Mouse (Mus musculus): ENCODE measurements around the gene Dlst. TPM values are rescaled to one million over a fixed set of nuclear protein-coding genes. Genes with fewer than 3 reads are reported as not detected.

The Dlst gene
- polyA plus RNA-seq, 1 experiment from 2014 or later: 111 TPM

DNA sequence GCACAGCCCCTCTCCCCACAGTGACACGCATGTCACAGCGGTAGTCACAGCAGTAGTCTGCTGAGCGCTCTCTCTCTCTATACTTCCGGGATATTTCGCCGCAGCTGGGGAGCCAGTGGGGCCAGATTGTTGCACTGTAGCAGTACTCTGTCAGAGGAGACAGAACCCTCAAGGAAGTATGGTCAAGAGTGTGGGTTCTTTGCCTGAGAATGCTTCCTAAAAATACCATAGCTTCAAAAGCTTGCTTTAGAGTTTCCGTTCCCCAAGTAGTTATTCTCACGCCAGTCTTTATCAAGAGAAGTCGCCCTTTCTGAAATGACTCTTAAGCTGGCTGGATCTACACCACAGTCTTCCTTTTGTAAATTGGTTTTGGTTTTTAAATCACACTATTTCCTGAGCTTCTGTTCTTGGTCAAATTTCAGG lies 12.5 kb downstream of the Dlst start:
- Histone ChIP-seq H3K9me3 (replicated peaks) (no peaks in the 10 kb centered on the region), H3K4me1 (no peaks in the 10 kb centered on the region), H3K36me3 (peaks cover 100% of the 10 kb centered on the region), H3K27ac (replicated peaks) (no peak overlapping the region), H3K4me3 (no peak overlapping the region), H3K27me3 (ENCODE audit: low read depth, poor library complexity, severe bottlenecking) (no peaks in the 10 kb centered on the region)
- 95% methylated on average over 9 of the region's 9 CpGs for WGBS
- DNase-seq (ENCODE audit: low spot score): no peak

DNA sequence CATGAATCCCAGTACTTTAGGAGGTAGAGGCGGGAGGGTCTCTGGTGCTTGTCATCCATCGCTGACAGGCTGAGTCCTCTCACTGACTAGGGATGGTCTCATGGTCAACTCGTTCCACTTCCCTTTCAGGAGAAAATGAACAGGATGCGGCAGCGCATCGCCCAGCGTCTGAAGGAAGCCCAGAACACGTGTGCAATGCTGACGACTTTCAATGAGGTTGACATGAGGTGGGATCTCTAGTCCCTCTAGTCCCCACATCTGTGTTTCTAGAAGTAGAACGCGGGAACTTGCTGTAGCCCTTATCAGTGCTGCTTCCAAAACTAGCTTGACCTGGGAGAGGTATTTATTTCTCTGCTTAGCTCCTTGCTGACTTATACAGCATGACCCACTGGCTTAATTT lies 13.0 kb downstream of the Dlst start:
- Histone ChIP-seq H3K27ac (replicated peaks) (no peak overlapping the region), H3K4me3 (no peak overlapping the region), H3K9me3 (replicated peaks) (no peaks in the 10 kb centered on the region), H3K36me3 (peaks cover 100% of the 10 kb centered on the region), H3K27me3 (ENCODE audit: low read depth, poor library complexity, severe bottlenecking) (no peaks in the 10 kb centered on the region), H3K4me1 (no peaks in the 10 kb centered on the region)
- DNase-seq (ENCODE audit: low spot score): no peak
- WGBS: 96% methylated on average over 11 of the region's 11 CpGs

DNA sequence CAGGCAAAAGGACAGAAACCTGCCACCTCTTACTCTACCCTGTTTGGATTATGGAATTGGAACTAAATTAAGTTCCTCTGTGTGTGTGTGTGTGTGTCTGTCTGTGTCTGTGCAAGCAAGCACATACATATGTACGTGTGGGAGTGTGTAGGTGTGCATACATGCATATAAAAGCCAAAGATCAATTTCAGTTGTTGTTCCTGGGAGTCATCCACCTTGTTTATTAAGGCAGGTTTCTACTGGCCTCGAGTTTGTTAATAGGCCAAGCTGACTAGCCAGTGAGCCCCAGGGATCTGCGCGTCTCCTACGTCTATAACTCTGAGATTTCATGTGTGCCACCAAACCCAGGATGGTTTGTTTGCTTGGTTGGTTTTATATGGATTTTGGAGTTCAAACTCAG lies 14.1 kb downstream of the Dlst start:
- Histone ChIP-seq H3K9me3 (replicated peaks) (no peaks in the 10 kb centered on the region), H3K27me3 (ENCODE audit: low read depth, poor library complexity, severe bottlenecking) (no peaks in the 10 kb centered on the region), H3K4me1 (no peaks in the 10 kb centered on the region), H3K4me3 (no peak overlapping the region), H3K36me3 (peaks cover 99% of the 10 kb centered on the region), H3K27ac (replicated peaks) (no peak overlapping the region)
- WGBS: 92% methylated on average over 5 of the region's 5 CpGs
- no peak for DNase-seq (ENCODE audit: low spot score)

DNA sequence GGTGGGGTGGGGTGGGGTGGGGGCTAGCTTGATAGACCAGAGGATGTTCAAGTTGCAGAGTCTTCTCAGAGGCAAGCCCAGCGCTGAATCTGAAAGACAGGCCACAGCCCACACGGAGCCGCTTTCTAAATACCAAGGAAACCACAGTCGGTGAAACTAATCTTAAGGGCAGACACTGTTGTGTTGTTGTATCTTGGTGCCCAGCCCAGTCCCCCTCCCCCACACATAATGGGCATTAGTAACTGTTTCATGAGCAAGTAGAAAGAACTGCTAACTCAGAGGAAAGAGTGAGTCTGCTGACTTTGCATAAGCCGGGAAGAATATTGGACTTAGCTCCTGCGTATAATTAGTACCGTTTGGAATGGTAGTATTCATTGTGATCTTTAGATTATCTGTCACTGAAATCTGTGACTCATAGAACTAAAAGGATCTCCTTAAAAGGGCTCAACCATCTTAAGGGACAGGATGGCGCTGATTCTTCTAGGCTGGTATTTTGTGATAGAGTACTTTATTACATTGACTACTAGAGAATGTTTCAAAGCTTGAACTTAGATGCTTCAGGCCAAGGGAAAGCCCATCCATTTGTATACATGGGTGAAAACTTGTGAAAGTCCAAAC lies 16.5 kb downstream of the Dlst start:
- 92% methylated on average over 8 of the region's 8 CpGs for WGBS
- no peaks in the 10 kb centered on the region for H3K27me3 ChIP-seq (ENCODE audit: low read depth, poor library complexity, severe bottlenecking)
- H3K27ac ChIP-seq (replicated peaks): no peak overlapping the region
- no peaks in the 10 kb centered on the region for H3K9me3 ChIP-seq (replicated peaks)
- H3K4me1 ChIP-seq: no peaks in the 10 kb centered on the region
- no peak for DNase-seq (ENCODE audit: low spot score)
- no peak overlapping the region for H3K4me3 ChIP-seq
- H3K36me3 ChIP-seq: peaks cover 96% of the 10 kb centered on the region

DNA sequence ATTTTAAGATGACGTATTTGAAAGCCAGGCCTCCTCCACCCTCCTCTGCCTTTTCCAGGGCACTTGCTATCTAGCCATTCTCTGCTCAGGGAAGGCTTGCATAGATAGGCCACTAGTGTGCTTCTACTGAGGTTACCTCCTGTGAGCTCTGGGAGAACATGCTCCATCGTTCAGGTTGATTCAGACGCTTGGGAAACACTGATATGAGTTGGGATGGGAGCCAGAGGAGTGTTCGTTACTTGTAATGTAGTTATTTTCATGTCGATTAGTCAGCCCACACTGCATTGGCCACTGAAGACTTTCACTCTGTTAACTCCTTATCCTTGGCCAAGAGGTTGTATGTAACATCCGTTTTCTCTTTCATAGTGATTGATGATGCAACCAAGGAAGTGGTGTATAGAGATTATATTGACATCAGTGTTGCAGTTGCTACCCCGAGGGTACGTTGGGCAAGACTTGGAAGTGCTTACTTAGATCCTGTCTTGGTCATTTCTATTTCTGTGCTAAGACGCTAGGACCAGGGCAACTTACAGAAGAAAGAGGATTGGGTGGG lies 18.9 kb downstream of the Dlst start:
- Histone ChIP-seq H3K27me3 (ENCODE audit: low read depth, poor library complexity, severe bottlenecking) (no peaks in the 10 kb centered on the region), H3K4me1 (no peaks in the 10 kb centered on the region), H3K36me3 (peaks cover 96% of the 10 kb centered on the region), H3K9me3 (replicated peaks) (no peaks in the 10 kb centered on the region), H3K27ac (replicated peaks) (no peak overlapping the region), H3K4me3 (no peak overlapping the region)
- 97% methylated on average over 9 of the region's 9 CpGs for WGBS
- no peak for DNase-seq (ENCODE audit: low spot score)

DNA sequence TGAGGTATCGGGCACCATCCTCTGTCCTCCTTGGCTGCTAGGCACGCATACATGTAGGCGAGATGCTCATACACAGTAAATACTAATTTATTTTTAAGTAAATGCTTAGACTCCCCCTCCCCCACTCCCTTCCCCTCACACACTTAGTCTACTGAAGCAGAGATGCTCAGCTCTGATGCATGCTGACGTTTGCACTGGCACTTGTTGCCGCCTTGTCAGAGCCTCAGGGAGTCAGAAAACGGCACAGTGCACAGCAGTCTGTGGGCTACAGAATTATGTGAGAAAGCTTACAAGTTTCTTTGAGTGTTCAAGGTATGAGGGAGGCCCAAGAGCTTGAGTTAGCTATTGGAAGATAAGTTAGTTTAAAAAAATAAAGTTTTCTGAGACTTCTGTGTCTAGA lies 20.7 kb downstream of the Dlst start:
- Histone ChIP-seq H3K9me3 (replicated peaks) (no peaks in the 10 kb centered on the region), H3K27ac (replicated peaks) (no peak overlapping the region), H3K4me3 (no peak overlapping the region), H3K36me3 (peaks cover 95% of the 10 kb centered on the region), H3K4me1 (peaks cover 4% of the 10 kb centered on the region; the same call in 1 of the 2 replicates), H3K27me3 (ENCODE audit: low read depth, poor library complexity, severe bottlenecking) (no peaks in the 10 kb centered on the region)
- no peak for DNase-seq (ENCODE audit: low spot score)
- 93% methylated on average over 6 of the region's 6 CpGs for WGBS

DNA sequence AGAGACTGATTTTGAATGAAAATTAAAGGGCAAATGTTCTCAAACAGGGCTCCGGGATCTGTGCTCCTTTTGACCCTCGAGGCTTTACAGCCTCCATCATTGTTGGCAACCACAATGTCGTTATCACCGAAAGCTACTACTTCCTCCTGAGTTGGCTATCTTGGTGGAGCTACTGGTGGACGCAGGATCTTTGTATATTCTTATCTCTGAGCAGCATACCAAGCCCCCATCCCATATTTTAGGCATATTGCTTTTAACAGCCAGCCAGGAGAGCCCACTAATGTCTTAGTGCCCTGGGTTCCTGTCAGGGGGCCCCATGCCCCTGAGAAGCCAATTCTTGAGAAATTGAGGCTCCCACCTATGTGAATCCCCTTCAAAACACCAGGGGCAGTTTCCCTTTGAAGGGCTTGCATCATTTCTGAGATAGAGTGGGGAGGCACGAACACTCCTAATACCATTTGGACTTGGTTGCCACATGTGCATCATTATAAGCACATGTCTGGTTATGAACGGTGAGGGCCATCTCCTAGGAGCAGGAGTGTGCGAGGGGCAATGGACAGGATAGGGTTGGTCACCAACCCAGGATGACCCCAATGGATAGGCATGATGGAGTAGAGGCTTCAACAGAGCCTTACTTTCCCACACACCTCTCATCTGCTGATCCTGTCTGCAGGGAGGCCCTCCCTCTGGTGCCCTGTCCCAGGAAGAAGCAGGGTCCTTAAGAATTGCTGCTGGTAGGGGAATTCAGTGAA lies 23.6 kb downstream of the Dlst start:
- Histone ChIP-seq H3K4me1 (peaks cover 5% of the 10 kb centered on the region; the same call in 1 of the 2 replicates), H3K36me3 (peaks cover 70% of the 10 kb centered on the region), H3K27me3 (ENCODE audit: low read depth, poor library complexity, severe bottlenecking) (peaks cover 3% of the 10 kb centered on the region; the same call in 1 of the 2 replicates), H3K27ac (replicated peaks) (no peak overlapping the region), H3K4me3 (no peak overlapping the region), H3K9me3 (replicated peaks) (no peaks in the 10 kb centered on the region)
- WGBS: 91% methylated on average over 8 of the region's 8 CpGs
- no peak for DNase-seq (ENCODE audit: low spot score)

DNA sequence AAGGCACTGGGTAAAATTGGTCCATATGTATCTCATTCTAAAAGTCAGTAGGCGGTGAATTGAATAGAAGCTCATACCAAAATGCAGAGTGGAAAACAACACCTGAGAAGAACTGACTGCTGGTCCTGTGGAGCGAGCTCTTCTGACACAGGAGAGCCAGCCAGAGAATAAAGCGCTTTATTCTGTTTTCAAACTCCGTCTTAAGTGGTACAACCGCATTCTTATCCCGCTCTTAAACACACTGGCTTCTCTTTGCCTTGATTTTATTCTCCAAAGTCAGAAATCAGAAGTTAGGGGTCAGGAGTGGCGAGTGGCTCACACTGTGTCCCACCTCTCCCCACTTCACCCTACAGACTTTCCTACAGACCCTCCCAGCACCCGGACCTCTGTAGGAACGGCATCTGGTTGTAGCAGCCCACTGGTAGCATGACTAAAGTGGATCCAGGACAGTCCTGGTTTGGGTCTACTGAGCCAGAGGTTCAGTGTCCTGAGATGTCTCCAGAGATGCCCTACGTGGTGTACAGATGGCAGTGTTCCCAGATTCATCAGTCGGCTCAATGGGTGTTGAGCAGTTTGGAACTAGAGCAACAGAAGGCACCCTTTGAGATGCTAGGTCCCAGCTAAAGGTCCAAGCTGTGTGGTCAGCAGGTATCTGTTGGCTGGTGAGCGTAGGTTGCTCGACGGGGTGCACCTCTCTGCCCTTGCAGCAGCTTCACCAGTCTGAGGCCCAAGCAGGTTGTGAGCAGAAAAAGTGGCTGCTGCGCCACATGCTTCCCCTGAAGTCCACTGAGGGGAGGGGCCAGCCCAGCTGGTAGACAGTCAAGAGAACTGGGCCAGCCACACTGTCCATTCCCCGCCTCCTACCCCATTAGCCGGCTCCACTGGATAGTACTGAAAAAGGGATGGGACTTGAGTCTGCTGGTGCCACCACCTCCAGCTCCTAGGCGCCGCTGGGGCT lies 25.2 kb downstream of the Dlst start:
- WGBS: 85% methylated on average over 19 of the region's 19 CpGs
- Histone ChIP-seq H3K36me3 (peaks cover 54% of the 10 kb centered on the region), H3K4me3 (no peak overlapping the region), H3K9me3 (replicated peaks) (no peaks in the 10 kb centered on the region), H3K27ac (replicated peaks) (no peak overlapping the region), H3K27me3 (ENCODE audit: low read depth, poor library complexity, severe bottlenecking) (peaks cover 14% of the 10 kb centered on the region), H3K4me1 (peaks cover 9% of the 10 kb centered on the region; the same call in 1 of the 2 replicates)
- no peak for DNase-seq (ENCODE audit: low spot score)

DNA sequence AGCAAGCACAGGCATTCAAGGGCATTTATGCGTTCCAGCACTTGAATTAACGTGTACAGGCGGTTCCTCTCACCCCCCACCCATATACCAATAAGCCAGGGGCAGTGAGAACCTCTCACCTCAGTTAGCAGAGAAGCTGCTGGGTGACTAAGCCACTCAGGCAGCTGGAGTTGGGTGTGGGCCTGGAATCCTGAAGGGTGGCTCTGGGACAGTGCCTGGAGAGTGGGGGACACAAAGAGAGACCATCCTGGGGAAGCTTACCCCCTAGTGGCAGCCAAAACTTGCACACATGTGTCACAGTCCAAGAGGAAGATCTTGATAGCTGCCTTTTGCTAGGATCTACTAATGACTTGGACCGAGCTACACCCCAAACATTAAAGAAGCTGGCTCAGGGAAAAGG lies 26.0 kb downstream of the Dlst start:
- Histone ChIP-seq H3K9me3 (replicated peaks) (no peaks in the 10 kb centered on the region), H3K27ac (replicated peaks) (no peak overlapping the region), H3K4me3 (no peak overlapping the region), H3K4me1 (peaks cover 9% of the 10 kb centered on the region; the same call in 1 of the 2 replicates), H3K36me3 (peaks cover 46% of the 10 kb centered on the region), H3K27me3 (ENCODE audit: low read depth, poor library complexity, severe bottlenecking) (peaks cover 18% of the 10 kb centered on the region)
- 91% methylated on average over 4 of the region's 4 CpGs for WGBS
- no peak for DNase-seq (ENCODE audit: low spot score)

DNA sequence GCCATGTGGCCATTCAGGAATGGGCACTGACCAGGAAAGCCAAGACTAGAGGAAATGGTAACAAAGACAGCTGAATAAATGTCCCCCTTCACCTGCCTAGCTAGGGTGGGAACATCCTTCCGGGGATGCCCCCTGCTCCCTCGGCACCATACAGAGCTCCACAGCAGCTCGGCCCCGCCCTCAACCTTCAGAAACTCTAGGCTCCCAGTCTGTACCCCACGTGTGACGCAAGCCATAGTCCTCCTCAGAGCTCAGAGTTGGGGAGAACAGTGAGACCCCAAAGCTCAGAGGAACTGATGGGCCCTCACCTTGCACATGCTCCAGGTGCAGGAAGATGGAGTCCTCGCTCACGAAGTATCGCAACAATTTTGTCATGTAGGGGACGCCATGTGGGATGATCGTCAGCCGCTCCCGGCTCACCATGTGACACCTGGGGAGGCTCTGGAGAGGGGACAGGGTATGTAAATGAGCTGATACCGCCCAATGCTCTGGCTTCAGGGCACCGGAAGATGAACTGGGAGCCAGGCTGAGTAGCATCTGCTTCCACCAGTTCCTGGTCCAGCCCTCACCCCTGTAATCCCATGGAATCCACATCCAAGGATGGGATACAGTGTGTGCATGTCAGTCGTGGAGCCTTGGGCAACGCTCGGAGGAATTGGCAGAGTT lies 29.5 kb downstream of the Dlst start:
- H3K36me3 ChIP-seq: peaks cover 14% of the 10 kb centered on the region
- peaks cover 9% of the 10 kb centered on the region; the same call in 1 of the 2 replicates for H3K4me1 ChIP-seq
- WGBS: 49% methylated on average over 18 of the region's 18 CpGs
- H3K4me3 ChIP-seq: no peak overlapping the region
- H3K9me3 ChIP-seq (replicated peaks): no peaks in the 10 kb centered on the region
- peaks cover 18% of the 10 kb centered on the region for H3K27me3 ChIP-seq (ENCODE audit: low read depth, poor library complexity, severe bottlenecking)
- no peak for DNase-seq (ENCODE audit: low spot score)
- no peak overlapping the region for H3K27ac ChIP-seq (replicated peaks)

DNA sequence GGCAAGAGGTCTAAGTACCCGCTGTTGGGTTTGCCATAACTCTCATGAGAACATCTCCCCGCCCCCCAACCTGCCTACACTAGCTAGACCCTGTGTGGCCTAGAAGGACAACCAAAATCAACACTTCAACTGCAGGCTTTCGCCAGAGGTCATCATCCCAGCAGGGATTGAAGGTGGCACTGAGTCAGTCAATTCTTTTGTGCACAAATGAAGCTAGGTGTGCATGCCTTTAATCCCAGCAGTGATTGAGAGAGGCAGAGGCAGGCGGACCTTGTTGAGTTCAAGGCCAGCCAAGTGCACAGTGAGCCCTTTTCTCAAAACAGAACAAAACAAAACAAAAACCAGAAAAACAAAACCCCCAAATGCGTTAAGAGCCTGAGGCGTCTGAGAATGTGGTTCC lies 30.5 kb downstream of the Dlst start:
- WGBS: 86% methylated on average over 6 of the region's 6 CpGs
- Histone ChIP-seq H3K4me1 (peaks cover 14% of the 10 kb centered on the region), H3K9me3 (replicated peaks) (no peaks in the 10 kb centered on the region), H3K36me3 (0 out of 2 replicates have a peak, but pooled peaks cover 5% of the 10 kb centered on the region), H3K27ac (replicated peaks) (no peak overlapping the region), H3K4me3 (no peak overlapping the region), H3K27me3 (ENCODE audit: low read depth, poor library complexity, severe bottlenecking) (peaks cover 18% of the 10 kb centered on the region)
- no peak for DNase-seq (ENCODE audit: low spot score)

DNA sequence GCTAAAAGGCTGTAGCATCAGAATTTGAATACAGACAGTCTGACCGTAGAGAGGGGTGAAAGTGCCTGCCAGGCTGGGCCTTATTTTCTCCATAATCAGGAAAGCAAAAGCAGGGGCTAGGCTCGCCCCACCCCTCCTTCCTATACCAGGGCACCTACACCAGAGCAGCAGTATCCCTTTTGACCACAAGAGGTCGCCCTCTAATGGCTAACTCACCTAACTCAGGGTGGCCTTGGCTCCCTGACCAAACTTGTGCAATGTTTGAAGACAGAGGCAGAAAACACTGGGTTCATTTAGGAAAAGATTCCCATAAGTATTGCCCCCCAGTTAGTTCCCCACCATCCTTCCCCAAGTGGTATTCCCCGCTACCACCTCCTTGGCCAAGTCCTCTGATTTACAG lies 32.2 kb downstream of the Dlst start:
- H3K36me3 ChIP-seq: no peaks in the 10 kb centered on the region
- WGBS: 17% methylated on average over 4 of the region's 4 CpGs
- H3K4me3 ChIP-seq: no peak overlapping the region
- H3K9me3 ChIP-seq (replicated peaks): no peaks in the 10 kb centered on the region
- H3K4me1 ChIP-seq: peaks cover 17% of the 10 kb centered on the region
- DNase-seq (ENCODE audit: low spot score): peak; percentile 79
- no peak overlapping the region for H3K27ac ChIP-seq (replicated peaks)
- H3K27me3 ChIP-seq (ENCODE audit: low read depth, poor library complexity, severe bottlenecking): peaks cover 27% of the 10 kb centered on the region
